Mouse (Mus musculus) Patski (cell line): ENCODE measurements at regions not wholly inside any gene's neighbourhood (a gene's known extent, or its start where the extent isn't known, plus 50 kb on each side); places are given as distances from the start of the nearest gene placed in this dataset.

Source experiments
- ATAC-seq: fragments of 100-300 bp; one replicate; pipeline ENCODE4 v1.8.0; 2021
- CTCF ChIA-PET: fragments of 350-600 bp; sonication (Branson Sonifier 250); formaldehyde crosslinking; loops from one replicate; lab custom pipeline; 2022; ENCODE audit warnings: inconsistent platforms; lab: Charles Lee
- POLR2A ChIA-PET: fragments of 350-600 bp; sonication (Branson Sonifier 250); formaldehyde crosslinking; loops from one replicate; lab custom pipeline; 2022; ENCODE audit warnings: antibody characterized with exemption, inconsistent platforms; lab: Charles Lee
- DNase-seq: peaks from one replicate; pipeline ENCODE4 v3.0.0-alpha.2; 2011; ENCODE audit warnings: low read depth, low spot score
- H3K27me3 ChIP-seq: fragments of 371-371 bp; one replicate; pipeline ENCODE4 v1.5.1; 2021
- CTCF ChIP-seq: fragments of 100-300 bp; IDR thresholded peaks from one replicate; pipeline ENCODE4 v1.5.1; 2021
- in situ Hi-C: fragments of 300-500 bp; cut with MboI; formaldehyde crosslinking; loops from 3 replicates; pipeline ENCODE4 v1.11.1; 2018; ENCODE audit warnings: low pct_unique_long_range_greater_than_20kb, mixed read lengths

DNA sequence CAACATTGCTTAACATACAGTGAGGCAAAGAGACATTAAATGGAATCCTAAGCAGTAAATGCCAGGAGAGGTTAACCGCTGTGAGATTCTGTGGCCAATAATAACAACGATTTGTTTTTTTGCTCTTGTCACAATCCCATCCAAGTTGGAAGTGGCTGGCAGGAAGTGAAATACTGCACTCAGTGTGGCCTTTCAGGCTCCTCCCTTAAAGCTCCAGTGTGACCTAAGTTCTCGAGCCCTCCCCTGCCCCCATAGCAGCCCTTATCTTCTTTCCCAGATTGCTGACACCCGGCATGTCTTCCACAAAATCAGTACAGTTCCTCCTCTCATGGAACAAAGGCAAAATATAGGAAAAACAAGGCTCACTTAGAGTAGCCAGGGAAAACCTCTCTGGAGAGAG lies 278.1 kb downstream of the Tmsb4x start:
- ChIA-PET POLR2A (interaction anchor here (0.5 kb wide), 1 partner anchor 430 kb away, joined by 3 read pairs; no protein-coding TSS in a partner anchor), CTCF (no interaction called here)
- ATAC-seq = no peak
- no peak for TF ChIP-seq CTCF
- no peak for DNase-seq
- H3K27me3 ChIP-seq = peaks cover 4% of the 10 kb centered on the region
- in situ Hi-C loops = no loop called here

DNA sequence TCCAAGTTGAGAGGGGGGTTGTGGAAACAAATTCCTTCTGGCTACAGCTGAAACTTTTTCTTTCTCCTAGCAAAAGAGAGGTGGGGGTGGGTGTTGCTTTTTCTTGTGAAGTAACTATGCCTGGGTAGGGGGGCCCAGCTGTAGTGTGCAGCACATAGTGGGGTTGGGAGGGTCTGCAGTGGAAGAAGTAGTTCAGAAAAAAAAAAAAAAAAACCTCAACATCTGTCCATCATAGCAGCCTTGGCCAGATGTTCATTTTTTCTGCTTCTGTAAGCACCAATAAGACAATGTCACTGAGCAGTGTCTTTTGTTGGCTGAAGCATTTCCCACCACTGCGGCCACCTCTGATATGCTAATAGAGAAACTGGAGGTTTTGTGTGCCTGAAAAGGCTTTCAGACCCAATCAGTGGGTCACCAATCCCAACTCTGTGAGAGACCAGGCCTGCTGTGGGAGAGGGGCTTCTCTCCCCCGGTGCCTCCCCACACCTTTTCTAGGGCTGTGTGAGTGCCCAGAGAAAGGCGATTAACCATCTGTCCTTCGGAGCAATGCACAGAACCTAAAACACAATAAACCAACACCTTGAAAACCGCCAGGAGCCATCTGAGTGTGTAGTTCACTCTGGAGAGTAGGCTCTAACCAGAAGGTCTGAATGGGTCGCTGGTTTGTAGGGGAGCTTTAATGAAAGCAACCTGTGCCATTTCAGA lies 279.2 kb downstream of the Tmsb4x start:
- no peak for TF ChIP-seq CTCF
- ChIA-PET CTCF (no interaction called here), POLR2A (no interaction called here)
- DNase-seq (no peak), ATAC-seq (no peak)
- in situ Hi-C loops = no loop called here
- H3K27me3 ChIP-seq = peaks cover 4% of the 10 kb centered on the region

DNA sequence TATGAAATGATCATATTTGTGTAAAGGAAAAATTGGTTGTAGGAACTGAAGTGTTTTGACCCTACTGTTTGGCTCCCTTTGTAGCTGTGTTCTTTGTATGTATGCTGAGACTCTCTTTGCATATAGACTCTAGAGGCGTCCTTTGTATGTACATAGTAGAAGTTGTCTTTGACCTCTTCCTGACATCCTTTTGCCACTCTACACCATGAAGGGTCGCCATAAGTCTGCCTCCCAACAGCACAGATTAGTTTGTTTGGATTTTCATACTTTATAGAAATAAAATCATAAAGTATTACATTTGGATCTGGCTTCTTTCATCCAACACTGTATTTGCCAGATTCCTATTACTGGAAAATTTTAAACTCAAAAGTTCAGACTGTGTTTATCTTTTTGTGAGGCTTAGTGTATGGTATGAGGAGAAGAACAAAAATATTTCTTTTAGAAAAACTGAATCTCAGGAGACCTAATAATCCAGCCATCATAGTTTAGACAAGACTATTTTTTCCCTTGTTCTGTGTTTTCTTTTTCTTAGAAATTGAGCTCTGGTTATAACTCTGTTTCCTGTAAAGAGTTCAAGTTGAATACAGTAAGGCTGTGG lies 293.7 kb downstream of the Tmsb4x start:
- TF ChIP-seq CTCF = no peak
- CTCF ChIA-PET = interaction anchor here (1.3 kb wide), 1 partner anchor 24 kb away, joined by 3 read pairs; no protein-coding TSS in a partner anchor
- in situ Hi-C loops = no loop called here
- DNase-seq (no peak), ATAC-seq (no peak)
- POLR2A ChIA-PET = no interaction called here
- H3K27me3 ChIP-seq = no peaks in the 10 kb centered on the region

DNA sequence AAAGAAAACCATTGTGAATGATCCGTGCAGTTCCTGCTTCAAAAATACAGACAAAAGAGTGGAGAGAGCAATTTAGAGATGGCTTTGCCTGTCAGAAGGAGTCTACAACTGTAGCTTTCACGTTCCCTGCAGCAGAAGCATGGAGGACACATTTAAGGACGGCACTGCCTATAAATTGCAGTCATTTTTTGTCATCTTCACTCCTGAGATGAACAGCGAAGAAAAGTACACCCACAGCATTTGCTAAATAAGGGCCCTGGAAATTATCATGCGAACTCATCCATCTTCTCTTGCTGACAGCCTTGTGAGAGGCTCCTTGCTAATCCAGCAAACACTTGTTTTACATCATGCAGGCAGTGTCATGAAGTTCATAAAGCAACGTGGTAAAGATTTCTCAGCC lies 302.5 kb downstream of the Tmsb4x start:
- no peak for TF ChIP-seq CTCF
- H3K27me3 ChIP-seq = peaks cover 4% of the 10 kb centered on the region
- POLR2A ChIA-PET = no interaction called here
- DNase-seq (no peak), ATAC-seq (no peak)
- in situ Hi-C loops = loop anchor here (10.0 kb wide), 1 partner anchor 62 kb away; no protein-coding TSS in a partner anchor
- CTCF ChIA-PET = no interaction called here

DNA sequence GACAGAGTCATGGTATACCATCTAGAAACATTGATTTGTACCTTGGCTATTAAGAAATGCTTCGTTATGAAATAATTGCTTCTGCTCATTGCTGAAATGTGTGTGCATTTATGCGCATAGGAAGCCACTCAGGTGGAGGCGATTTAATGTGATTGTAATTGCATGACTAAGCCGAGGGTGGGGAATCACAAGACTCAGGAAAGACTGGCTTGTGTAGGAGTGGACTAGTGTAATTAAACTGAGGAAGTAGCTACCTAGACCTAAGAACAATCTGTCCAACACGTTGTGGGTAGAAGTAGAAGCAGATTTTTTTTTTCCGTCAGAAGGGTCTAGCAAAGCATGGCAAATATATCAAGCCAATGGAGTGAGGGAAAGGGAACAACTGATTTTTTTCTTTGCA lies 308.4 kb downstream of the Tmsb4x start:
- in situ Hi-C loops = loop anchor here (10.0 kb wide), 1 partner anchor 56 kb away; no protein-coding TSS in a partner anchor
- H3K27me3 ChIP-seq = peaks cover 4% of the 10 kb centered on the region
- no peak for DNase-seq
- POLR2A ChIA-PET = no interaction called here
- CTCF ChIA-PET = interaction anchor here (1.1 kb wide), 1 partner anchor 10 kb away, joined by 3 read pairs; no protein-coding TSS in a partner anchor
- no peak for ATAC-seq
- no peak for TF ChIP-seq CTCF

DNA sequence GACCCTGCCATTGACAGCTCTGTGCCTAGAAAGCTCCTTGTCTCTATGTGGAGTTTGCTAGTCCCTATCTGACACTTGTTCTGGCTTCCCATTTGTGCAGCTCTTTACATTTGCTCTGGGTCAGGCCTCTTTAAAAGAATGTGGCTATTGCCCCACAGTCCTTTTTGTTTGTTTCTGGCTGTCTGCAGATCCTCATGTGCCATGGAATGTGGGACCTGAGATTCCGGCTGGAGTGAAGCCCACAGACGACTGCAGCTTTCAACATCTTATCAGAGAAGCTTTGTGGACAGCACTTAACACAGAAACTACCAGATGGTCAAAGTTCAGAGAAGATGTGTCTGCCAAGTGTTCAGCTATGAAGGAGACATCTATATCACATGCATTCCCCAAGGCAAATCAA lies 309.7 kb upstream of the Egfl6 start:
- in situ Hi-C loops = no loop called here
- POLR2A ChIA-PET = no interaction called here
- H3K27me3 ChIP-seq = peaks cover 5% of the 10 kb centered on the region

GRCm38 (mm10) chrX:166886417-166886816 lies 300.9 kb upstream of the Egfl6 start:
- POLR2A ChIA-PET = no interaction called here
- CTCF ChIA-PET = no interaction called here
- ATAC-seq = no peak
- no peak for DNase-seq
- TF ChIP-seq CTCF = no peak
- in situ Hi-C loops = no loop called here
- H3K27me3 ChIP-seq = peaks cover 7% of the 10 kb centered on the region

More for the DNA sequence above, 309.7 kb upstream of the Egfl6 start:
- no peak for TF ChIP-seq CTCF
- DNase-seq = no peak
- ATAC-seq = no peak
- CTCF ChIA-PET = no interaction called here

DNA sequence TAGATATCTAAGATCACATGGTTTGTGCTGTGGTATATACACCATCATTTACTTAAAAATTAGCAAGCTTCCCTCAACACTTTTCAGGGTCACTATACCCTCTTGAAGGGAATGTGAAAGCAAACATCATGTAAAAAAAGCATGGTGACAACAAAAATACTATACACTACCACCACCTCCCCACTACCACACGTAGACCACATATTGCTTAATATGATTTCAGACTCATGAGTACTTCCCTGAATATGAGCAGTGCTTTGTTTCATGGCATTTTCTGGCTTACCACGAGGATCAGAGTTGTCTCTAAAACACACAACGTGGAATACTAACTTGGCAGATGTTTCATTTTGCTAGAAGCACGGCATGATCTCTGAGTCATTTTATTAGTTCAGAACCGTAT lies 284.0 kb upstream of the Egfl6 start:
- POLR2A ChIA-PET = no interaction called here
- ATAC-seq = no peak
- TF ChIP-seq CTCF = no peak
- in situ Hi-C loops = no loop called here
- CTCF ChIA-PET = no interaction called here
- no peak for DNase-seq
- peaks cover 9% of the 10 kb centered on the region for H3K27me3 ChIP-seq

GRCm38 (mm10) chrX:166867692-166868091 lies 282.2 kb upstream of the Egfl6 start:
- peaks cover 6% of the 10 kb centered on the region for H3K27me3 ChIP-seq
- ATAC-seq (no peak), DNase-seq (no peak)
- in situ Hi-C loops = no loop called here
- no peak for TF ChIP-seq CTCF
- ChIA-PET CTCF (no interaction called here), POLR2A (no interaction called here)
